Mouse (Mus musculus): Measurements from ENCODE around the gene Cib1. TPM values are rescaled to one million over a fixed set of nuclear protein-coding genes. Genes with fewer than 3 reads are reported as not detected.

Gene Cib1
- total RNA-seq, 2 experiments from 2014 or later: 20.4 to 24.3 TPM

DNA sequence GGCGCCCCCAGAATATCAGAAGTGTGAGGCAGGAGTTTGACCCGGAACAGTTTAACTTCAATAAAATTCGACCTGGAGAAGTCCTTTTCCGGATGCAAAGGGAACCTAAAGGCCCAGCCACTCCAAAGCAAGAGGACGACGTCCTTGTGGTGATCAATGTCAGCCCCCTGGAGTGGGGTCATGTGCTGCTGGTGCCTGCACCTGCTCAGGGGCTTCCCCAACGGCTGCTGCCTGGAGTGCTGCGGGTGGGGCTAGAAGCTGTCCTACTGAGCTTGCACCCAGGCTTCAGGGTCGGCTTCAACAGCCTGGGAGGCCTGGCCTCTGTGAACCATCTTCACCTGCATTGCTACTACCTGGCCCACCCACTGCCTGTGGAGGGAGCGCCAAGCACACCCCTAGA, 5.9 kb upstream of the Cib1 start:
- DNase-seq (ENCODE audit: low spot score in 2 of 2): no peak

DNA sequence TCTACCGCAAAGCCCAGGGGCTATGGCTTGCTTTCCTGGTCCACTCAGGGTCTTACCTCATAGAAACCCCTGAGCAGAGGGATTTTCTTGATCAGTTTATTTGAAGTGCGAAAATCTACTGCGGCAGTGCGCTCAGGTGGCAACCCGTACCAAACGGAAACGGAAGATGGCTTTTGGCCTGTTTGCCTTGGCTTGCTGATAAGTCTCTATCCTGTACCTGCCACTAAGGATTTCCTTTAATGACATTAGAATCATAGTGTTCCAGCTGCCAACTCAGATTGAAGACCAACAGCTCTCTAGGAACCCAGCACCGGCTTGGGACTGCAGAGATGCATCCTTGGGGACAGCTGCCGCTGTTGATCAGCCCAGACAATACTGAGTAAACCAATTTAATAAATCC, 1.2 kb upstream of the Cib1 start:
- no peak for DNase-seq (ENCODE audit: low spot score in 2 of 2)

DNA sequence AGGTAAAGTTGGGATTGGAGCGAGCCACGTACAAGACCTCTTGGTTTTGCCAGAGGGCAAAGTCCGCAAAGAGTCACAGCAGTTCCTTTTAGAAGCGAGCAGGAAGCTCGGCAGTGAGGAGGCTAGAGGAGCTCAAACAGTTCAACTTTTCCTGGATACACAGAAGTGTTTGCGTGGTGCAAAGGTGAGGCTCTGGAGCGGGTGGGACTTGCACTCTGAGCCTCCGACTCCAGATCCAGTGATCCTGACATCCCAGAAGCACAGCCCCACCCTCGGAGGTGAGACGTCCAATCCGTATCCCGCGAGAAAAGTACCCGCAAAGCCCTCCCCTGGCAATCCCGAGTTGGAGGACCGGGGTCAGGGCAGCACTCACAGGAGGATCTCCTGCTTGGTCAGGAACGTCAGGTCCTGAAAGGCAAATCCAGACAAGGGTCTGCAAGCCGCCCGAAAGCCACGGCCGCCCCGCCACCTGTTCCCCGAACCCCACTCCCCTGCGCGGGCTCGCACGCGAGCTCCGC, 583 bp downstream of the Cib1 start:
- no peak for DNase-seq (ENCODE audit: low spot score in 2 of 2)

DNA sequence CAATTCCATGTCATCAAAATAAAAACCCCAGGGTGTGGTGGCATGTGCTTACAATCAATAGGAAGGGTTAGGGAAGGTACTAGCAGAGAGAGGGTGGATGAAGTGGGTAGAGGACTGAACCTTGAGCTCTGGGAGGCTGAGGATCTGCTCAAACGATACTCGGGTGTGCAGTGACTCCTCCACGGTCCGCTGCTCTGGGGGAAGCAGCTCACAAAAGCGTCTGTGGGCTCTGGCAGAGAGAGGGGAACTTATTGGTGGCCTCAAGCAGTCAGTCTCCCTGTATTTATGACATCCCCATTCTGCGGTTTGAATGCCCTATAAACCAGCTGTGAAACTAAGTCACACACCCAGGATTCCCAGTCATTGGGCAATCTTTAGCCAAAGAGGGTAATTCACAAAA, 2.4 kb downstream of the Cib1 start:
- no peak for DNase-seq (ENCODE audit: low spot score in 2 of 2)

DNA sequence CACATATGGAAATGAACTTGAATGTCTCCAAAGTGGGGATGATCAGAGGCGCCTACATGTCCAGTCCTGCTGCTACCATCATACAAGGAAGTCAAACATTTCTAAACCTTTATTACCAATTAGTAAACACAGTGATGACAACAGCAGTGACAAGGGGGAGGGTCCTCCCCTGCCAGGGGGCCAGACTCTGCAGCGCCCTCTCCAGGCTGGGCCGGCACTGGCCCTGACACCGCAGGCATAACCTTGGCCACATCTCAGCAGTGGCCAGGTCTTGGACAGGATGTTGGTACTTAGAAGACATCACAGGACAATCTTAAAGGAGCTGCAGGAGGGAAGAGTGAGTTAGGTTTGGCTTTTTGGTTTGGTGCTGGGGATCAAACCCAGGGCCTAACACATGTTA, 5.5 kb downstream of the Cib1 start:
- no peak for DNase-seq (ENCODE audit: low spot score in 2 of 2)

DNA sequence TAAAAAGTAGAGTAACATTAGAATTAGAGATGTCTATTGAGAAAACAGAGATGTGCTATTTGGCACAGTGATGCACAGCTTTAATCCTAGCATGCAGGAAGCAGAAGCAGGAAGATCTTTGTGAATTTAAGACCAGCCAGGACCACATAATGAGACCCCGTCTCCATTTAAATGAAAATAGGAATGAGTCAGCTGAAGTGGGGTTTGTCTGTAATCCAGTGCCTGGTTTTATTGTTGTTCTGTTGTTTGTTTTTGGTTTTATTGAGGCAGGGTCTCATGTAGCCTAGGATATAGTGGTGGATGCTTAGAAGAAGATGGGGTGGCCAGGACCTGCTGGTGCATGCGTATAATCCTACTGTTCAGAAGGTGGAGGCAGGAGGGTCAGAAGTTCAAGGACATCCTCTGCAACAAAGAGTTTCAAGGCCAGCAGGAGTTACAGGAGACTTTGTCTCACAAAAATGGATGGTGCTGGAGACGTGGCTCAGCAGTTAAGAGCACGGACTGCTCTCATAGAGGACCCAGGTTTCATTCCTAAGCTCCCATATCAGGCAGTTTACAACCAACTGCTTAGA, 11.3 kb downstream of the Cib1 start:
- no peak for DNase-seq (ENCODE audit: low spot score in 2 of 2)

DNA sequence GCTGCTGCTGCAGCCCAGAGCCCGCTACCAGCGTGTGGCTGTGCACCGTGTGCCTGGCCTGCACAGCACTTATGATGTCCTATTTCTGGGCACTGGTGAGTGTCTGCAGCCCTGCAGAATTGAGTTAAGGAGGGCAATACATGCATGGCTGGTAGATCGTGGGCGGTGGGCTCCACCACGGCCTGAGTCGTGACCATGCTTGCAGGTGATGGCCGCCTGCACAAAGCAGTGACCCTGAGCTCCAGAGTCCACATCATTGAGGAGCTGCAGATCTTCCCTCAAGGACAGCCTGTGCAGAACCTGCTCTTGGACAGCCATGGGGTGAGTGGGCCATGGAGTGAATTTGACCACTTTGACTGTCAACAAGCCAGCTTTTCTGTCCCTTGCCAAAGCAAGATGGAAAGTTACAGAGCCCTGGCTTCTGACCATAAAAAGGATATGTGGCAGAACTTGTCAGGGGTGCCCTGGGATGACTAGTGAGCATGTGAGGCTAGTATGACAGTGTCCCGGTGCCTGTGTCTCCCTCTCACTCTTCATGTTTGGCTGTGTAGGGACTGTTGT, 12.3 kb downstream of the Cib1 start:
- no peak for DNase-seq (ENCODE audit: low spot score in 2 of 2)

DNA sequence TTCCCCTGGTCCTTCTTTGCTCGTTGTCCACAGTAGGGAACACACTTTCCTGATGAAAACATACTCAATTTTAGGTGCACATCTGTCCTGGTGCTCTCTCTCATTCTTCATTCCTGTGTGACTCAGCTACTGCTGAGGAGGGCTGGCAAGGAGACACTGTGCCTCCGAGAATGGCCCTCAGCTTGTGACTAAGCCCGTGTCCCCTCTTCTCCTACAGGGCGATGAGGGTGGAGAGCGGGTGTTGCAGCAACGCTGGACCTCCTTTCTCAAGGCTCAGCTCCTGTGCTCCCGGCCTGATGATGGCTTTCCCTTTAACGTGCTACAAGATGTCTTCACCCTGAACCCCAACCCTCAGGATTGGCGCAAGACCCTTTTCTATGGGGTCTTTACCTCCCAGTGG, 13.9 kb downstream of the Cib1 start:
- no peak for DNase-seq (ENCODE audit: low spot score in 2 of 2)

DNA sequence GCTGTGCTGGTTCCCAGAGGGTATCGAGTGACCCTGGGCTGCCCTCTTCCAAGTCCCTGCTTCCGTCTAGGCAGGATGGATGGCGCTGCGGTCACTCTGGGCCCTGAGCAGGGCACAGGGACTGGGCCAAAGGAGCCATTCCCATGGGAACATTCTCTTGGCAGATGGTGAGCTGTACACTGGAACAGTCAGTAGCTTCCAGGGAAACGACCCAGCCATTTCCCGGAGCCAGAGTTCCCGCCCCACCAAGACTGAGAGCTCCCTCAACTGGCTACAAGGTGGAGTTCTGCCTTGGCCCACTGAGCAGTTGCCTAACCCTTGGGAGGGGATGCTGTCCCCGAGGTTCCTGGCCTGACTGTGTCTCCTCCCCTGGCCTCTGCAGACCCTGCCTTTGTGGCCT, 16.0 kb downstream of the Cib1 start:
- no peak for DNase-seq (ENCODE audit: low spot score in 2 of 2)

DNA sequence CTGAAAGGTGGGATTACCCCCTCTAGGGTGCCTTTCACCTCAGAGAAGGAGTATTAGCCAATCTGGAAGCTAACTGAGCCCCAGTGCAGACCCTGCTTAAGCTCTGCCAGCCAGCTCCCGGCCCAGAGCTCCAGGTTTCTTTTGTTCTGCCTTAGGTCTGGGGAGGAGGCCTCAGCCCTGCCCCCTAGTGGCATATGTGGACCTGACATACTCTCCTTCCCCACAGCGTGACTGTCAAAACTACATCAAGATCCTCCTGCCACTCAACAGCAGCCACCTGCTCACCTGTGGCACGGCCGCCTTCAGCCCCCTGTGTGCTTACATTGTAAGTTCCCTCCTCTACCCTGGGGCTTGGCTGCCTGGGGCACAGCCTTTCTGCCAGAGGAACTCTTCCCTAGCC, 17.2 kb downstream of the Cib1 start:
- peak; percentile 68 to 82 for DNase-seq (ENCODE audit: low spot score in 2 of 2)

DNA sequence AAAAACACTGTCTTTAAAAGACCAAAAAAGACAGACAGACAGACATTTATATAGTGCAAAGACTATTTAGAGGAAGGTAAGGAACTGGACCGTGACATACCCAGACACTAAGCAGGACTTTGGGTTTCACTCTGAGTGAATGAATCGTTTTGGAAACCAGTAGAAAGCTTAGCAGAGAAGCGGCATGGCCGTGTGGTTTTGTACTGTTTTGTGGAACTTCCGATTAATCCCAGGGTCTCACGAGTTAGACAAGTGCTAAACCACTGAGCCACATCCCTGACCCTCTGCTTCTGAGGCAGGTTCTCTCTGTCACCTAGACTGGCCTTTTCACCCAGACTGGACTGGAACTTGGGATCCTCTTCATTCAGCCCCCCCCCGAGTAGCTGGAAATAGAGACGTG, 18.2 kb downstream of the Cib1 start:
- DNase-seq (ENCODE audit: low spot score in 2 of 2): no peak

DNA sequence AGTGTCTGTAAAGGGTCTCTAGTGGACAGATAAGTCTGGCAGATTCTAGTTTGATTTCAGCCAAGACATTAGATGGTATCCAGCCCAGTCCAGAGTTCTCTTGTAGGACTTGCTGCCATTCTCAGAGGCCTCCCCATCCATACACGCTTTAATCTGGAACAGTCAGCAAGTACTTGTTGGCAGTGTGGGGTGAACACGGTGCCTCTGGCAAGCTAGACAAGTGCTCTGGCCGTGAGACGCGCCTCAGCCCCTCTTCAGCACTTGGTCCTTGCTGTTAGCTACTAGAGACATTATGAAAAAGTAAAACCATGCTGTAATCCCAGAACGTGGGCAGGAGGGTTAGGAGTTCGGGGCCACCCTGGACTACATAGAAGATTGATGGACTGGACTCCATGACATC, 19.0 kb downstream of the Cib1 start:
- no peak for DNase-seq (ENCODE audit: low spot score in 2 of 2)

DNA sequence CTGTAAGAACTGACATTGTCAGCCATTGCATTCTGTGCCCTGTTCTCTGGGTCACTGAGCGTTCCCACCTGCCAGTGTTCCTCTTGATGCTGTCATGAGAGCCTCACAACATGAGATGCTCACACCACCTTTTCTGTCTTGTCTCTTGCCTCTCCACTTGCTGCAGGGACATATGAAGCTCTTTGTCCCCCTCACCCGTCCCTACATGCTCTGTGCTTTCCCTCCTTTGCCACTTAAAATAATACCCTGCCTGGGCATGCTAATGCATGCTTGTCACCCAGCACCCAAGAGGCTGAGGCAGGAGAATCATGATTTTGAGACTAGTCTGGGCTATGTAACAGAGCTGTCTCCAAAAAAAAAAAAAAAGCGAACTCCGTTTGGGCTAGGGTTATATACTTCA, 21.6 kb downstream of the Cib1 start:
- DNase-seq (ENCODE audit: low spot score in 2 of 2): no peak

DNA sequence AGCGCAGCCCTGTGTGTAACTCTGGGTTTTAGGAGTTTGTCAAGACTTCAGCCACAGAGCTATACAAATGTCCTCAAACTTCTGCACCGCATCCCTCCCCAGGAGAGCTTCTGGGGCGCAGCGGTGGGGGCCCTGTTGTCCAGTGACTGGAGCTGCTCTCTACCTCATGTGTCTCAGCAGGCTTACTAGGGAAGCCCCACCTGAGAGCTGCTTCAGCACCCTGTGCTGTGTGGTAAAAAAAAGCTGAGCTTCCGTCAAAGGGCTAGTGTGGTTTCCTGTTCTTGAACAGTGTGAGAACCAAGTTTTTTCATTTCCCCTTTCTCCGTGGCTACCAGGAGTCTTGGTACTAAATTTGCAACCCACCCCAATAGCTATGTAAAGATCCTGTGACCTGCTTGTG, 22.9 kb downstream of the Cib1 start:
- no peak for DNase-seq (ENCODE audit: low spot score in 2 of 2)

DNA sequence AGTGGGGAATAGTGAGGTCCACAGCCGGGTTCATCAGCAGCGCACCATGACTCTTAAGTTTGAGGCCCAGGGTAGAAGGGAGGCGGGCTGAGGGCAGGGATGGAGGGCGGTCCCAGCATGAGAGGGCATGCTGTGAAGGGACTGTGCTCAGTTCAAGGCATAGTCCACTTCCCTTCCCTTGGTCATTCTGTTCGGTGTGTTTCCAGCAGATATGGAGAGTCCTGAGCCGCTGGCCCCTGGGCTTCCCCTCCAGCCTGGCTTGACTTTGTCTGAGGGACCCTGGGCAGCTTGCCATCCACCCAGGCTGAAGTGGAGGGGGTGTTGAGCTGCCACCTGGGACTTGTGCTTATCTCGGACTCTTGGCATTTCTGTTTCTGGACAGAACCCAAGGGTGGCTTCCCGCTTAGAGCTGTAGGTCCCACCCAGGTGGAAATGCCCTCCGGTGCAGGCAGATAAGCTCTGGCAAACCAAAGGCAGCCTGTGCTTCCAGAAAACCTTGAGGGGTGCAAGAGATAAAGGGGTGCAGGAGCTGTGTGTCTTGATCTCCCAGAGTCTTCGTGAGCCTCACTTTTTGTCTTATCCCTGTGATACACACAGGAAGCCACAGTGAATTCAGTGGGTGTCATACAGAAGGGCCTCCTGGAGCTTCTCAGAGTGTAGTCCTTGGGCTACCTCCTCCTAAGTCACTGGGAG, 23.7 kb downstream of the Cib1 start:
- DNase-seq (ENCODE audit: low spot score in 2 of 2): no peak

DNA sequence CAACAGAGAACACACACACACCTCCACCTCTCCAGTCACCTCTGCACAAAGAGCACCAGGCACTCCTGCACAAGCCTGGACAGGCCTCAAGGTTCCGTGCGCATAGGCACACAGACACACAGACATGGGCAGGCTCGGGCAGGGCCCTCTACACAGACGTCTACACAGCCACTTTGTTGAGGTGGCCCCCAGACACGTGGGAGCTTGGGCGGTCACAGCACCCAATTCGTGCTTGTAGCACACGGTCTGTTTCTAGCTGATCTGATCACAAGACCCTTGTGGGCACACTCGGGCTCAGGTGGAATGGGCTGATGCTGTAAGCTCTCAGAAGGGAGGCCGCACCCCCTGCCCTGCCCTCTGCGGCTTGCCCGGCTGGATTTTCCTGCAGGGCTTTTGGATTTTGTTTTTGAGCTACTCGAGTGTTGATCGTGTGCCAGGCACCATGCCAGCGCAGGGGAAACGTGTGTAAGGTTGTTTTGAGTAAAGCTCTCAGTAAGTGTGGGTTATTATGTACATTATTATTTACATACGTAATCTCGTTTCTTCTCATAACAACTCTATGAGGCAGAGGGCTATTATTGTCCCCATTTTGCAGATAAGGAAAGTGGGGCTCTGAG, 24.5 kb downstream of the Cib1 start:
- no peak for DNase-seq (ENCODE audit: low spot score in 2 of 2)

DNA sequence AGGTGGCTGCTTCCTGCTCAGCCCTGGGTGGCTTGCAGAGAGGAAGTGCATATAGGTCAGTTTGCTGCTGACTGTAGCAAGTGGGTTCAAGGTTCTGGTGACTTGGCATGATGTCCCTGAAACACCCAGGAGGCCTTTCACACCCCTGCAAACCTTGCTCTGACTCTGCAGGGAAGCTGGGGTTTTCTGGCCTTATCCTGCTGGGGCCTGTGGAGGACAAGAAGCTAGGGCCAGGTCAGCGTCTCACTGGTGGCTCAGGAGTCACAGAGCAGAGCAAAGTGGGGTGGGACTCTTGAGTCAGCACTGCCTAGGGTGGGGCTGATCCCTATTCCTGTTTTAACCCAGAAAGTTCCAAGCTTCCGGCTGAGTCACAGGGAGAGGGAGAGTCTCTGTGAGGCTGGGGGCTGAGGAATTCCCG, 25.3 kb downstream of the Cib1 start:
- DNase-seq (ENCODE audit: low spot score in 2 of 2): no peak

DNA sequence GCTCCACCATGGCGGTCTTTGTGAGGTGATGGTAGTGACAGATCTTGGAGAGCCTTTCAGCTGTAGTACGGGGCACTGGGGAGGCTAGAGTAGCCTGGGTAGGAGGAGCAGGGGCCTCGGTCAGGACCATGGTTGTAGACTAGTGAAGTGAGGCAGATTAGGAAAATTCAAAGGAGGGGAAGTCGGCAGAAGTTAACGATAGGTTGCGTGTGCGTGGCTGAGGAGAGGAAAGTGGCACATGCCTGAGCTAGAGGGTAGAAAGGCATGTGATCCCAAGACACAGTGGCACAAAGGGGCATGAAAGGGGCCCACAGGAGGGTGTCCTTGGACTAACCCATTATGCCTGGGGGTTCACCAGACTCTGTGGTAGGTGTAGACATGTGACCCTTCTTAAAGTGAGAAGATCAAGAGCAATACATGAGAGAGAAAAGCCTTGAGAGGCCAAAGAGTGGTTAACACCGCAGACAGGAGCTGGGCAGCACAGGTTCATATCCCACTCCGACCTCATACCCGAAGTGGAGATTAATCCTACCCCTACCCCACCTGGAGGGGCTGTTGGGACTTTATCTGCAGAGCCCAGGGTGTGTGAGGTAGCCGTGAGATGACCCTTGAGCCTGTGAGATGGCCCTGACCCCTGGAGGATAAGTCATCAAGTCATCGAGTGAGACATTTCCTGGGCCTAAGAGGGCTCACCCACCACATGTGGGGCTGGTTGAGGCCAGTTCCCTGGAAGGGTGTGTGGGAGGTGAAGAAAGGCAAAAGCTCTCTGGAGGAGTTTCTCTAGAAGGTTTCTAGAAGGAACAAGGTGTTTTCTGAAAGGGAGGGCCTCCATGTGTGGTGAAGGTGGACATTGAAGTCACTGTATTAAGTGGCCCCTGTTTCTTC, 26.7 kb downstream of the Cib1 start:
- DNase-seq (ENCODE audit: low spot score in 2 of 2): no peak

DNA sequence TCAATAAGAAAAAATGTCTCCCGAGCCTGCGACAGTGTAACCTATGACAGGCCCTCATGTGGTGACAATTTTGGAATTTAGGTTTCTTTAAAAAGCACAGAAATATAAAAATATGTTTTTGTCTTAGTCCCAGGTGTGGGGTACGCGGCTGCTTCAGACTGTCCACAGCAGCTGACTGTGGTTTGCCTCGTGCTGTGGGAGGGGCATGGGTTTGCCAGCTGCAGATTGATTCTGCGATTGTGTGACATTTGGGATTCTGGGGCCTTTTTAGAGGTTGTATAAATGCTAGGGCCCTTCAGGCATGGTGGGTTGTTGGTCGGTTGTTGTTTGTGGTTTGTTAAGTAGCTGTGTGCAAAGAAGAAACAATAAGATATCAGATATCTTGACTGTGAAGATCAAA, 27.7 kb downstream of the Cib1 start:
- no peak for DNase-seq (ENCODE audit: low spot score in 2 of 2)

DNA sequence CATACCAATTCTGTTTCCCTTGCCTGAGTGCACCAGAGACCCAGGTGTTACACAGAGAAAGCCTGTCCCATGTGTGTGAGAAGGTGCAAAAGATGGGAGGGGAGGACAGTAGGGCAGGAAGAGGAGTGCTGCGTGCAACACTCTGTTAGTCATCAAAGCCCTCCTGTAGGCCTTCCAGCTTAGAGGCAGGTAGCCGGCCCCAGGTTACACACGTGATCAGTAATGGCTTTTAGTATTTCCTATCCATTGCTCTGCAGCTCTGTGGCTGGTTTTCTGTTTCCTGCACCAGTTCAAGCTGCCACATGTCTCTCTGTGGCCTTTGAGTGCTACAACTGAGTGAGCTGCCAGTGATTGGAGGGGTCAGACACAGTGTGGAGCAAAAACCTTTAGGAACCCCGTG, 28.3 kb downstream of the Cib1 start:
- no peak for DNase-seq (ENCODE audit: low spot score in 2 of 2)

DNA sequence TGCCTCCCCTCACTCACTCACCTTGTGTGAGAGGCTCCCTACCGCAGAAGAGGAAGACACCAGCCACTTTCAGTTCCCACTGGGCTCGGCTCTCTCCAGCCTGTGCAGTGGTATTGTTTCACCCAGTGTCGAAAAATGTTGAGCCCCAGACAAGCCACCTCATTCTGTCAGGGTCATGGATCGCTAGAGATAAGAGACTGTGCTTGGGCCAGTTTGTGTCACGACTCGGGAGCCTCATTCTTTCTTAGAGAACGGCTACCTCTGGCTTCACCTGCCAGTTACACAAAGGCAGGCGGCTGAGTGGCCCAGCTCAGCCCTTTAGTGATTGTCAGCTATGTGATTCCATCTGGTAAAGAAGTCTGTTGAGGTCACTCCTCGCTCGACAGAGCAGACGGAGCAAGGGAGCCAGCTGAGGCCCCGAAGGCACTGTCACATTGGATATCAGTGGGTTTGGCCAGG, 28.9 kb downstream of the Cib1 start:
- no peak for DNase-seq (ENCODE audit: low spot score in 2 of 2)

All from left cerebral cortex, adult 18-20 months (tissue).